In genomic region chr19:5725029-5725707, GRCm38 (mm10) we compare ENCODE assay signal across 8 mouse cellular contexts. TPM values are rescaled to one million over a fixed set of nuclear protein-coding genes. Genes with fewer than 3 reads are reported as not detected.
DNase-seq lines count a peak whose midpoint lies in the region; ATAC-seq and TF ChIP-seq lines count a peak whose summit lies in the region.

No protein-coding gene starts in this region.

- H3K27me3 ChIP-seq in forebrain, embryonic 13.5 days: no peaks in the 10 kb centered on the region
- H3K27me3 ChIP-seq in liver, adult 2 months (ENCODE audit: control insufficient read depth, insufficient read depth, low read length): no peaks in the 10 kb centered on the region
- H3K27me3 ChIP-seq in neural tube, embryonic 15.5 days (replicated peaks): no peaks in the 10 kb centered on the region
- H3K27me3 ChIP-seq in cerebellum, adult 2 months (ENCODE audit: control insufficient read depth, insufficient read depth, low read length): no peaks in the 10 kb centered on the region

- H3K9ac ChIP-seq in forebrain, embryonic 13.5 days: peak overlapping the region; percentile 67
- H3K9ac ChIP-seq in liver, adult 2 months (ENCODE audit: low read depth, low read length): peak overlapping the region; percentile 73
- peak overlapping the region; percentile 46; the same call in 1 of the 2 replicates for H3K9ac ChIP-seq in neural tube, embryonic 15.5 days (replicated peaks)

- H3K4me1 ChIP-seq in forebrain, embryonic 13.5 days: peaks cover 51% of the 10 kb centered on the region
- peaks cover 16% of the 10 kb centered on the region for H3K4me1 ChIP-seq in liver, adult 2 months (ENCODE audit: control insufficient read depth, insufficient read depth, low read length)
- H3K4me1 ChIP-seq in neural tube, embryonic 15.5 days: peaks cover 56% of the 10 kb centered on the region
- peaks cover 8% of the 10 kb centered on the region; the same call in 1 of the 2 replicates for H3K4me1 ChIP-seq in cerebellum, adult 2 months (ENCODE audit: control insufficient read depth, insufficient read depth, low read length)

- H3K36me3 ChIP-seq in forebrain, embryonic 13.5 days (ENCODE audit: poor library complexity, severe bottlenecking): peaks cover 58% of the 10 kb centered on the region
- H3K36me3 ChIP-seq in liver, adult 2 months (ENCODE audit: control insufficient read depth, insufficient read depth, low read length): peaks cover 2% of the 10 kb centered on the region; the same call in 1 of the 2 replicates
- H3K36me3 ChIP-seq in neural tube, embryonic 15.5 days: peaks cover 35% of the 10 kb centered on the region

- H3K4me2 ChIP-seq in forebrain, embryonic 13.5 days: peak overlapping the region; percentile 99
- peak overlapping the region; percentile 89 for H3K4me2 ChIP-seq in neural tube, embryonic 15.5 days

- no peak for TF ChIP-seq CTCF in liver, adult 2 months (IDR thresholded peaks at IDR 0.05; ENCODE audit: low read depth, low read length)
- TF ChIP-seq CTCF in cerebellum, adult 2 months (IDR thresholded peaks at IDR 0.05; ENCODE audit: borderline replicate concordance, insufficient read depth, low read depth, low read length): no peak

- WGBS in forebrain, embryonic 13.5 days: 90% methylated on average over 12 of the region's 12 CpGs
- WGBS in liver, adult 2 months: 72% methylated on average over 12 of the region's 12 CpGs
- 65% methylated on average over 12 of the region's 12 CpGs for WGBS in neural tube, embryonic 15.5 days
- 61% methylated on average over 12 of the region's 12 CpGs for WGBS in cerebellum, adult 2 months

- H3K79me2 ChIP-seq in liver, adult 2 months (ENCODE audit: control insufficient read depth, insufficient read depth, low read length): no peaks in the 10 kb centered on the region; the same call in 1 of the 2 replicates

- TF ChIP-seq POLR2A in liver, adult 2 months (IDR thresholded peaks at IDR 0.05; ENCODE audit: extremely low read depth, insufficient read depth, low read length): no peak
- TF ChIP-seq POLR2A in cerebellum, adult 2 months (IDR thresholded peaks at IDR 0.05; ENCODE audit: borderline replicate concordance, insufficient read depth, low read length): no peak

- peak; percentile 62 for DNase-seq in adrenal gland, postnatal 10 days
- no peak for DNase-seq in adrenal gland, postnatal 25 days
- DNase-seq in heart, postnatal 4 days: peak; percentile 90
- DNase-seq in liver, adult 2 months (ENCODE audit: extremely low read depth, low read depth, low spot score): no peak
- DNase-seq in cerebellum, adult 2 months: no peak
- no peak for DNase-seq in layer of hippocampus, adult 9-10 months (ENCODE audit: low spot score)

- H3K27ac ChIP-seq in forebrain, embryonic 13.5 days: no peak overlapping the region
- peak overlapping the region; percentile 77 for H3K27ac ChIP-seq in liver, adult 2 months (replicated peaks; ENCODE audit: insufficient read depth, low read depth, low read length)
- peak overlapping the region; percentile 45; the same call in 1 of the 2 replicates for H3K27ac ChIP-seq in neural tube, embryonic 15.5 days (replicated peaks)
- no peak overlapping the region for H3K27ac ChIP-seq in cerebellum, adult 2 months (ENCODE audit: insufficient read depth, low read length)

- peak overlapping the region; percentile 39 for H3K4me3 ChIP-seq in forebrain, embryonic 13.5 days
- H3K4me3 ChIP-seq in liver, adult 2 months (ENCODE audit: insufficient read depth, low read depth, low read length): peak overlapping the region; percentile 67
- peak overlapping the region; percentile 35 for H3K4me3 ChIP-seq in neural tube, embryonic 15.5 days (replicated peaks)
- H3K4me3 ChIP-seq in cerebellum, adult 2 months (replicated peaks; ENCODE audit: insufficient read depth, low read depth, low read length): no peak overlapping the region

- no peaks in the 10 kb centered on the region for H3K9me3 ChIP-seq in forebrain, embryonic 13.5 days (replicated peaks)
- H3K9me3 ChIP-seq in neural tube, embryonic 15.5 days (replicated peaks): no peaks in the 10 kb centered on the region

- ATAC-seq in forebrain, embryonic 13.5 days: no peak
- ATAC-seq in neural tube, embryonic 15.5 days (ENCODE audit: low FRiP score): no peak

RNA-seq across cellular contexts. Expression of gene Ehbp1l1, which starts 0.9 kb away (rescaled TPM):
- 10 to 100 TPM; 29.8 to 48.9 TPM for total RNA-seq in adrenal gland, postnatal 10 days (2021)
- total RNA-seq in adrenal gland, postnatal 25 days (2021): 35.7 and 40.9 TPM in 2 replicates
- 5.3 and 6.7 TPM in 2 replicates for polyA plus RNA-seq in forebrain, embryonic 13.5 days (2015; fragmentation: Nextera tagmentation; extraction: Ambion mirVana)
- 100 to 1,000 TPM; 179 to 191 TPM for total RNA-seq in heart, postnatal 4 days (2021)
- total RNA-seq in liver, adult 2 months (2014; rRNA removed): 5.1 and 5.8 TPM in 2 replicates
- polyA plus RNA-seq in liver, adult 2 months (2012; rRNA removed): 5.3 and 8.3 TPM in 2 replicates
- polyA plus RNA-seq in neural tube, embryonic 15.5 days (2015; fragmentation: Nextera tagmentation; extraction: Ambion mirVana): 15.9 and 18.6 TPM in 2 replicates
- 11.7 and 13.1 TPM in 2 replicates for polyA plus RNA-seq in cerebellum, adult 2 months (2012; rRNA removed)

RNA-seq across cellular contexts. Expression of gene Fam89b, which starts 4.3 kb away (rescaled TPM):
- 10 to 100 TPM; 47.0 to 59.8 TPM for total RNA-seq in adrenal gland, postnatal 10 days (2021)
- total RNA-seq in adrenal gland, postnatal 25 days (2021): 44.8 and 59.4 TPM in 2 replicates
- polyA plus RNA-seq in forebrain, embryonic 13.5 days (2015; fragmentation: Nextera tagmentation; extraction: Ambion mirVana): 199 and 204 TPM in 2 replicates
- 10 to 100 TPM; 48.3 to 49.0 TPM for total RNA-seq in heart, postnatal 4 days (2021)
- total RNA-seq in liver, adult 2 months (2014; rRNA removed): 6.8 and 9.9 TPM in 2 replicates
- polyA plus RNA-seq in liver, adult 2 months (2012; rRNA removed): 51.7 and 56.6 TPM in 2 replicates
- polyA plus RNA-seq in neural tube, embryonic 15.5 days (2015; fragmentation: Nextera tagmentation; extraction: Ambion mirVana): 122 and 138 TPM in 2 replicates
- 65.2 and 65.9 TPM in 2 replicates for polyA plus RNA-seq in cerebellum, adult 2 months (2012; rRNA removed)

RNA-seq across cellular contexts. Expression of gene Ltbp3, which starts 15.5 kb away (rescaled TPM):
- 100 to 1,000 TPM; 185 to 250 TPM for total RNA-seq in adrenal gland, postnatal 10 days (2021)
- 275 and 334 TPM in 2 replicates for total RNA-seq in adrenal gland, postnatal 25 days (2021)
- polyA plus RNA-seq in forebrain, embryonic 13.5 days (2015; fragmentation: Nextera tagmentation; extraction: Ambion mirVana): 8.3 and 13.1 TPM in 2 replicates
- 10 to 100 TPM; 78.7 to 79.6 TPM for total RNA-seq in heart, postnatal 4 days (2021)
- total RNA-seq in liver, adult 2 months (2014; rRNA removed): 1.2 and 2.1 TPM in 2 replicates
- 3.4 and 3.6 TPM in 2 replicates for polyA plus RNA-seq in liver, adult 2 months (2012; rRNA removed)
- 15.6 and 19.1 TPM in 2 replicates for polyA plus RNA-seq in neural tube, embryonic 15.5 days (2015; fragmentation: Nextera tagmentation; extraction: Ambion mirVana)
- 165 and 175 TPM in 2 replicates for polyA plus RNA-seq in cerebellum, adult 2 months (2012; rRNA removed)

RNA-seq across cellular contexts. Expression of gene Kcnk7, which starts 21.0 kb away (rescaled TPM):
- total RNA-seq in adrenal gland, postnatal 10 days (2021): not detected
- total RNA-seq in adrenal gland, postnatal 25 days (2021): not detected in 2 replicates
- polyA plus RNA-seq in forebrain, embryonic 13.5 days (2015; fragmentation: Nextera tagmentation; extraction: Ambion mirVana): 0.31 and 0.32 TPM in 2 replicates
- total RNA-seq in heart, postnatal 4 days (2021): not detected
- total RNA-seq in liver, adult 2 months (2014; rRNA removed): not detected in 2 replicates
- polyA plus RNA-seq in liver, adult 2 months (2012; rRNA removed): 0.09 TPM in 1 of 2 replicates, not detected in the other
- polyA plus RNA-seq in neural tube, embryonic 15.5 days (2015; fragmentation: Nextera tagmentation; extraction: Ambion mirVana): 0.35 and 0.45 TPM in 2 replicates
- 0.13 and 0.24 TPM in 2 replicates for polyA plus RNA-seq in cerebellum, adult 2 months (2012; rRNA removed)

RNA-seq across cellular contexts. Expression of gene Pcnx3, which starts 36.5 kb away (rescaled TPM):
- 10 to 100 TPM; 54.8 to 85.4 TPM for total RNA-seq in adrenal gland, postnatal 10 days (2021)
- 110 and 124 TPM in 2 replicates for total RNA-seq in adrenal gland, postnatal 25 days (2021)
- polyA plus RNA-seq in forebrain, embryonic 13.5 days (2015; fragmentation: Nextera tagmentation; extraction: Ambion mirVana): 21.6 and 29.4 TPM in 2 replicates
- total RNA-seq in heart, postnatal 4 days (2021): 10 to 100 TPM; 42.5 to 42.7 TPM
- total RNA-seq in liver, adult 2 months (2014; rRNA removed): 7.6 and 14.0 TPM in 2 replicates
- 44.8 and 63.8 TPM in 2 replicates for polyA plus RNA-seq in liver, adult 2 months (2012; rRNA removed)
- 21.0 and 23.4 TPM in 2 replicates for polyA plus RNA-seq in neural tube, embryonic 15.5 days (2015; fragmentation: Nextera tagmentation; extraction: Ambion mirVana)
- 65.0 and 65.1 TPM in 2 replicates for polyA plus RNA-seq in cerebellum, adult 2 months (2012; rRNA removed)

Comparison
In these comparisons a context has a peak if more than half of its experiments do, and no peak if none do; other contexts are left out.
1. DNase-seq: peak in adrenal gland, postnatal 10 days (single experiment) and heart, postnatal 4 days (single experiment); none in adrenal gland, postnatal 25 days (single experiment), liver, adult 2 months (single experiment), cerebellum, adult 2 months (0 of 2) and layer of hippocampus, adult 9-10 months (single experiment).
2. H3K27ac ChIP-seq: peak in liver, adult 2 months (single experiment) and neural tube, embryonic 15.5 days (single experiment); none in forebrain, embryonic 13.5 days (single experiment) and cerebellum, adult 2 months (single experiment).
3. RNA of gene Ltbp3, which starts 15.5 kb away (total RNA-seq): 275 to 334 TPM in adrenal gland, postnatal 25 days, 185 to 250 TPM in adrenal gland, postnatal 10 days and 78.7 to 79.6 TPM in heart, postnatal 4 days; 1.2 to 2.1 TPM in liver, adult 2 months; every median in the first group is over 10 times any median in the second.
4. Peak in every context shown above with its lines, with median percentiles within 50 percentile points of each other: H3K9ac ChIP-seq.